In genomic region chr11:87735691-87736090, GRCm38 (mm10) we compare ENCODE assay signal across 16 mouse cellular contexts. TPM values are rescaled to one million over a fixed set of nuclear protein-coding genes. Genes with fewer than 3 reads are reported as not detected.
DNase-seq lines count a peak whose midpoint lies in the region; ATAC-seq lines count a peak whose summit lies in the region.
"Had no signal": no experiment of that assay in that cellular context is flagged by ENCODE, and none has a peak within 500 bp of the region (broad histone marks: within the 10 kb centered on the region; RNA-seq: fewer than 3 reads in every experiment).

No protein-coding gene starts in this region.

- no peak overlapping the region for H3K4me3 ChIP-seq in heart, embryonic 11.5 days (ENCODE audit: low read depth, low read length)
- no peak overlapping the region for H3K4me3 ChIP-seq in lung, embryonic 15.5 days
- H3K4me3 ChIP-seq in embryonic facial prominence, embryonic 12.5 days = no peak overlapping the region
- H3K4me3 ChIP-seq in liver, embryonic 13.5 days (replicated peaks) = peak overlapping the region; percentile 92

- peak overlapping the region; percentile 80; the same call in 1 of the 2 replicates for H3K9ac ChIP-seq in heart, embryonic 11.5 days (ENCODE audit: low read depth, low read length)
- 0 out of 2 replicates have a peak overlapping the region, but pooled peaks have one; percentile 50 for H3K9ac ChIP-seq in lung, embryonic 15.5 days
- H3K9ac ChIP-seq in embryonic facial prominence, embryonic 12.5 days = no peak overlapping the region
- peak overlapping the region; percentile 82 for H3K9ac ChIP-seq in liver, embryonic 13.5 days

- no peak for ATAC-seq in heart, embryonic 11.5 days (replicated peaks; ENCODE audit: insufficient number of reproducible peaks, low FRiP score, low TSS enrichment)
- no peak for ATAC-seq in lung, embryonic 15.5 days (ENCODE audit: borderline replicate concordance, extremely low read depth, low FRiP score, low TSS enrichment)
- ATAC-seq in embryonic facial prominence, embryonic 12.5 days (ENCODE audit: insufficient number of reproducible peaks, insufficient read depth, low FRiP score, low TSS enrichment) = no peak
- ATAC-seq in liver, embryonic 13.5 days (ENCODE audit: low read depth) = peak; percentile 13; the same call in 1 of the 2 replicates

- 49% methylated on average over 6 of the region's 6 CpGs for WGBS in heart, embryonic 11.5 days (ENCODE audit: insufficient replicate concordance)
- WGBS in lung, embryonic 15.5 days = 59% methylated on average over 6 of the region's 6 CpGs
- WGBS in embryonic facial prominence, embryonic 12.5 days = 85% methylated on average over 6 of the region's 6 CpGs
- 28% methylated on average over 6 of the region's 6 CpGs for WGBS in liver, embryonic 13.5 days (ENCODE audit: insufficient replicate concordance)

- H3K27ac ChIP-seq in heart, embryonic 11.5 days (ENCODE audit: low read depth, low read length) = peak overlapping the region; percentile 82
- peak overlapping the region; percentile 90; the same call in 1 of the 2 replicates for H3K27ac ChIP-seq in lung, embryonic 15.5 days
- H3K27ac ChIP-seq in embryonic facial prominence, embryonic 12.5 days = 0 out of 2 replicates have a peak overlapping the region, but pooled peaks have one; percentile 89
- peak overlapping the region; percentile 99 for H3K27ac ChIP-seq in liver, embryonic 13.5 days

- no peak for DNase-seq in heart, adult 18-20 months
- DNase-seq in lung, postnatal 4 days = no peak
- DNase-seq in liver, embryonic 13.5 days = no peak
- DNase-seq in adipocyte (ENCODE audit: low spot score) = no peak
- no peak for DNase-seq in cerebellum, adult 11 months
- DNase-seq: adrenal gland, adult 2 months; B cell, adult 2 months; gastrocnemius, postnatal 14 days; kidney, adult 11 months; left cerebral cortex, postnatal 4 days; spleen, adult 18-20 months; thymus, postnatal 14 days had no signal

- H3K4me2 ChIP-seq in heart, embryonic 11.5 days = peak overlapping the region; percentile 77
- peak overlapping the region; percentile 75 for H3K4me2 ChIP-seq in lung, embryonic 15.5 days
- no peak overlapping the region for H3K4me2 ChIP-seq in embryonic facial prominence, embryonic 12.5 days (replicated peaks)
- H3K4me2 ChIP-seq in liver, embryonic 13.5 days = peak overlapping the region; percentile 91

- no peaks in the 10 kb centered on the region for H3K9me3 ChIP-seq in heart, embryonic 11.5 days (replicated peaks; ENCODE audit: control insufficient read depth, low read length)
- H3K9me3 ChIP-seq in lung, embryonic 15.5 days = no peaks in the 10 kb centered on the region
- H3K9me3 ChIP-seq in embryonic facial prominence, embryonic 12.5 days = no peaks in the 10 kb centered on the region
- H3K9me3 ChIP-seq in liver, embryonic 13.5 days (replicated peaks) = no peaks in the 10 kb centered on the region

- no peaks in the 10 kb centered on the region for H3K27me3 ChIP-seq in heart, embryonic 11.5 days (ENCODE audit: control insufficient read depth, insufficient read depth, low read length)
- no peaks in the 10 kb centered on the region for H3K27me3 ChIP-seq in lung, embryonic 15.5 days
- no peaks in the 10 kb centered on the region for H3K27me3 ChIP-seq in embryonic facial prominence, embryonic 12.5 days
- H3K27me3 ChIP-seq in liver, embryonic 13.5 days = no peaks in the 10 kb centered on the region

- H3K36me3 ChIP-seq in heart, embryonic 11.5 days (ENCODE audit: control insufficient read depth, insufficient read depth, low read length) = 0 out of 2 replicates have a peak, but pooled peaks cover 2% of the 10 kb centered on the region
- peaks cover 20% of the 10 kb centered on the region for H3K36me3 ChIP-seq in lung, embryonic 15.5 days
- H3K36me3 ChIP-seq in embryonic facial prominence, embryonic 12.5 days = peaks cover 15% of the 10 kb centered on the region
- H3K36me3 ChIP-seq in liver, embryonic 13.5 days = peaks cover 47% of the 10 kb centered on the region

- peaks cover 11% of the 10 kb centered on the region; the same call in 1 of the 2 replicates for H3K4me1 ChIP-seq in heart, embryonic 11.5 days (ENCODE audit: control insufficient read depth, insufficient read depth, low read length)
- peaks cover 17% of the 10 kb centered on the region for H3K4me1 ChIP-seq in lung, embryonic 15.5 days
- peaks cover 6% of the 10 kb centered on the region; the same call in 1 of the 2 replicates for H3K4me1 ChIP-seq in embryonic facial prominence, embryonic 12.5 days
- H3K4me1 ChIP-seq in liver, embryonic 13.5 days (replicated peaks) = peaks cover 76% of the 10 kb centered on the region

RNA-seq across cellular contexts. Expression of gene Supt4a, which starts 1.7 kb away (rescaled TPM):
- 114 and 120 TPM in 2 replicates for polyA plus RNA-seq in heart, embryonic 11.5 days (2014; fragmentation: Nextera tagmentation; extraction: Ambion mirVana)
- 10 to 100 TPM; 42.8 to 46.1 TPM for total RNA-seq in heart, adult 18-20 months (2021)
- 144 and 155 TPM in 2 replicates for polyA plus RNA-seq in lung, embryonic 15.5 days (2015; fragmentation: Nextera tagmentation; extraction: Ambion mirVana)
- polyA plus RNA-seq in embryonic facial prominence, embryonic 12.5 days (2016; fragmentation: Nextera tagmentation; extraction: Ambion mirVana) = 158 TPM in 2 replicates
- polyA plus RNA-seq in liver, embryonic 13.5 days (2015; fragmentation: Nextera tagmentation; extraction: Ambion mirVana) = 219 and 233 TPM in 2 replicates

RNA-seq across cellular contexts. Expression of gene Tspoap1, which starts 24.6 kb away (rescaled TPM):
- 0.72 and 1.2 TPM in 2 replicates for polyA plus RNA-seq in heart, embryonic 11.5 days (2014; fragmentation: Nextera tagmentation; extraction: Ambion mirVana)
- under 1 TPM in 1 of 2 experiments, not detected in 1; 0.15 TPM for total RNA-seq in heart, adult 18-20 months (2021)
- polyA plus RNA-seq in lung, embryonic 15.5 days (2015; fragmentation: Nextera tagmentation; extraction: Ambion mirVana) = 1.4 and 2.7 TPM in 2 replicates
- 5.1 and 8.6 TPM in 2 replicates for polyA plus RNA-seq in embryonic facial prominence, embryonic 12.5 days (2016; fragmentation: Nextera tagmentation; extraction: Ambion mirVana)
- 2.7 and 3.1 TPM in 2 replicates for polyA plus RNA-seq in liver, embryonic 13.5 days (2015; fragmentation: Nextera tagmentation; extraction: Ambion mirVana)

RNA-seq across cellular contexts. Expression of gene Mpo, which starts 57.7 kb away (rescaled TPM):
- polyA plus RNA-seq in heart, embryonic 11.5 days (2014; fragmentation: Nextera tagmentation; extraction: Ambion mirVana) = 6.7 and 9.4 TPM in 2 replicates
- not detected for total RNA-seq in heart, adult 18-20 months (2021)
- polyA plus RNA-seq in lung, embryonic 15.5 days (2015; fragmentation: Nextera tagmentation; extraction: Ambion mirVana) = 0.71 and 2.4 TPM in 2 replicates
- polyA plus RNA-seq in embryonic facial prominence, embryonic 12.5 days (2016; fragmentation: Nextera tagmentation; extraction: Ambion mirVana) = 3.0 and 3.4 TPM in 2 replicates
- 276 and 298 TPM in 2 replicates for polyA plus RNA-seq in liver, embryonic 13.5 days (2015; fragmentation: Nextera tagmentation; extraction: Ambion mirVana)
- total RNA-seq: gastrocnemius, postnatal 14 days; layer of hippocampus, adult 2 months had no signal
- polyA plus RNA-seq: adrenal gland, adult 2 months had no signal

Comparison
In these comparisons a context has a peak if more than half of its experiments do, and no peak if none do; other contexts are left out.
1. RNA of gene Mpo, which starts 57.7 kb away (polyA plus RNA-seq): 276 to 298 TPM in liver, embryonic 13.5 days; 6.7 to 9.4 TPM in heart, embryonic 11.5 days, 3.0 to 3.4 TPM in embryonic facial prominence, embryonic 12.5 days and 0.71 to 2.4 TPM in lung, embryonic 15.5 days; every median in the first group is over 10 times any median in the second.
2. Peak in every context shown above with its lines, with median percentiles within 50 percentile points of each other: H3K27ac ChIP-seq.